Mouse (Mus musculus) forebrain, embryonic 16.5 days (tissue): ENCODE data around the gene Zfyve28. TPM values are rescaled to one million over a fixed set of nuclear protein-coding genes. Genes with fewer than 3 reads are reported as not detected.

Experiments
- ATAC-seq: fragments of 200-750 bp; cut with Nextera tagmentation; 2 replicates; pipeline ENCODE4 v1.8.0; 2017; ENCODE audit warnings: mild to moderate bottlenecking, moderate library complexity
- H3K27ac ChIP-seq: fragments of 300-500 bp; sonication (generic); 2 replicates; pipeline ENCODE4 v1.5.1; 2014; ENCODE audit warnings: low read length, control low read depth
- H3K27me3 ChIP-seq: fragments of 300-500 bp; sonication (generic); replicated peaks from 2 replicates; pipeline ENCODE4 v1.6.1; 2014; ENCODE audit warnings: low read length; ENCODE audit not compliant: control insufficient read depth, insufficient read depth
- H3K36me3 ChIP-seq: fragments of 300-500 bp; sonication (generic); 2 replicates; pipeline ENCODE4 v1.6.1; 2014; ENCODE audit not compliant: control insufficient read depth, insufficient read depth
- H3K4me1 ChIP-seq: fragments of 300-500 bp; sonication (generic); replicated peaks from 2 replicates; pipeline ENCODE4 v1.6.1; 2014; ENCODE audit warnings: low read length; ENCODE audit not compliant: control insufficient read depth, insufficient read depth
- H3K4me2 ChIP-seq: fragments of 300-500 bp; sonication (generic); 2 replicates; pipeline ENCODE4 v1.6.1; 2014; ENCODE audit warnings: mild to moderate bottlenecking, low read length, control low read depth
- H3K4me3 ChIP-seq: fragments of 300-500 bp; sonication (generic); replicated peaks from 2 replicates; pipeline ENCODE4 v1.5.1; 2014; ENCODE audit warnings: mild to moderate bottlenecking, low read length, control low read depth
- H3K9ac ChIP-seq: fragments of 300-500 bp; sonication (generic); replicated peaks from 2 replicates; pipeline ENCODE4 v1.6.1; 2014; ENCODE audit warnings: low read depth, low read length, control low read depth
- H3K9me3 ChIP-seq: fragments of 300-500 bp; sonication (generic); 2 replicates; pipeline ENCODE4 v1.6.1; 2016; ENCODE audit warnings: low read length; ENCODE audit not compliant: control insufficient read depth
- WGBS: fragments of 180-500 bp; shearing (Covaris S2); extraction: QIAGEN DNeasy Blood & Tissue Kit; methylation state at CpG from one replicate; pipeline ENCODE4 v1.1.7; 2014; 5-methylcytosine and 5-hydroxymethylcytosine counted together
- polyA plus RNA-seq: library from polyadenylated mRNA; unstranded; fragments of >200 nt; fragmentation: Nextera tagmentation; extraction: Ambion mirVana; gene quantifications from 2 replicates; pipeline ENCODE4 v1.2.1, GENCODE M21; 2015

Zfyve28 gene
- polyA plus RNA-seq, 1 experiment from 2014 or later: 5.2 TPM

- peak overlapping the region; percentile 89 for H3K4me3 ChIP-seq
- H3K9ac ChIP-seq: peak overlapping the region; percentile 87
- 0 out of 2 replicates have a peak, but pooled peaks cover 2% of the 10 kb centered on the region for H3K27me3 ChIP-seq
- peaks cover 34% of the 10 kb centered on the region for H3K4me1 ChIP-seq
- WGBS: 63% methylated on average over 2 of the region's 2 CpGs
- H3K9me3 ChIP-seq: no peaks in the 10 kb centered on the region
- no peaks in the 10 kb centered on the region for H3K36me3 ChIP-seq
- H3K4me2 ChIP-seq: peak overlapping the region; percentile 92
- no peak for ATAC-seq
- no peak overlapping the region for H3K27ac ChIP-seq
Measured at GRCm38 (mm10) chr5:34186391-34186790, 101.9 kb downstream of the Zfyve28 start.

- Histone ChIP-seq H3K27ac (no peak overlapping the region), H3K36me3 (no peaks in the 10 kb centered on the region), H3K9ac (no peak overlapping the region), H3K4me2 (peak overlapping the region; percentile 92), H3K9me3 (no peaks in the 10 kb centered on the region), H3K4me3 (peak overlapping the region; percentile 89), H3K4me1 (peaks cover 34% of the 10 kb centered on the region), H3K27me3 (0 out of 2 replicates have a peak, but pooled peaks cover 2% of the 10 kb centered on the region)
- ATAC-seq: no peak
Measured at GRCm38 (mm10) chr5:34185791-34186190, 102.5 kb downstream of the Zfyve28 start.

- H3K27ac ChIP-seq: no peak overlapping the region
- no peak overlapping the region for H3K4me2 ChIP-seq
- no peak overlapping the region for H3K9ac ChIP-seq
- no peak for ATAC-seq
- no peaks in the 10 kb centered on the region for H3K9me3 ChIP-seq
- H3K4me3 ChIP-seq: no peak overlapping the region
- 0 out of 2 replicates have a peak, but pooled peaks cover 2% of the 10 kb centered on the region for H3K27me3 ChIP-seq
- WGBS: 90% methylated on average over 1 of the region's 1 CpGs
- peaks cover 34% of the 10 kb centered on the region for H3K4me1 ChIP-seq
- peaks cover 2% of the 10 kb centered on the region; the same call in 1 of the 2 replicates for H3K36me3 ChIP-seq
Measured at GRCm38 (mm10) chr5:34185051-34185580, 103.1 kb downstream of the Zfyve28 start.

- 87% methylated on average over 3 of the region's 3 CpGs for WGBS
- no peaks in the 10 kb centered on the region for H3K27me3 ChIP-seq
- no peak overlapping the region for H3K4me3 ChIP-seq
- ATAC-seq: no peak
- peaks cover 34% of the 10 kb centered on the region for H3K4me1 ChIP-seq
- no peak overlapping the region for H3K4me2 ChIP-seq
- H3K36me3 ChIP-seq: peaks cover 5% of the 10 kb centered on the region; the same call in 1 of the 2 replicates
- no peak overlapping the region for H3K9ac ChIP-seq
- H3K27ac ChIP-seq: no peak overlapping the region
- no peaks in the 10 kb centered on the region for H3K9me3 ChIP-seq
Measured at GRCm38 (mm10) chr5:34183976-34184375, 104.3 kb downstream of the Zfyve28 start.

- H3K27ac ChIP-seq: no peak overlapping the region
- H3K4me2 ChIP-seq: no peak overlapping the region
- H3K9me3 ChIP-seq: no peaks in the 10 kb centered on the region
- no peaks in the 10 kb centered on the region for H3K27me3 ChIP-seq
- H3K4me3 ChIP-seq: no peak overlapping the region
- no peak for ATAC-seq
- peaks cover 5% of the 10 kb centered on the region; the same call in 1 of the 2 replicates for H3K36me3 ChIP-seq
- 63% methylated on average over 5 of the region's 5 CpGs for WGBS
- H3K4me1 ChIP-seq: peaks cover 31% of the 10 kb centered on the region
- no peak overlapping the region for H3K9ac ChIP-seq
Measured at GRCm38 (mm10) chr5:34183156-34183880, 104.9 kb downstream of the Zfyve28 start.

- WGBS: 75% methylated on average over 3 of the region's 3 CpGs
- H3K36me3 ChIP-seq: peaks cover 11% of the 10 kb centered on the region
Measured at GRCm38 (mm10) chr5:34182486-34182885, 105.8 kb downstream of the Zfyve28 start.

GRCm38 (mm10) chr5:34177821-34178220, 110.4 kb downstream of the Zfyve28 start:
- no peak overlapping the region for H3K4me2 ChIP-seq
- WGBS: 93% methylated on average over 4 of the region's 4 CpGs
- H3K4me3 ChIP-seq: no peak overlapping the region
- no peak overlapping the region for H3K9ac ChIP-seq
- H3K27me3 ChIP-seq: no peaks in the 10 kb centered on the region
- no peak for ATAC-seq
- no peak overlapping the region for H3K27ac ChIP-seq
- no peaks in the 10 kb centered on the region; the same call in 1 of the 2 replicates for H3K4me1 ChIP-seq
- H3K9me3 ChIP-seq: no peaks in the 10 kb centered on the region
- peaks cover 30% of the 10 kb centered on the region for H3K36me3 ChIP-seq

More at GRCm38 (mm10) chr5:34182486-34182885, 105.8 kb downstream of the Zfyve28 start:
- no peak for ATAC-seq
- H3K4me1 ChIP-seq: peaks cover 28% of the 10 kb centered on the region
- no peaks in the 10 kb centered on the region for H3K9me3 ChIP-seq
- H3K9ac ChIP-seq: no peak overlapping the region
- H3K4me2 ChIP-seq: no peak overlapping the region
- no peaks in the 10 kb centered on the region for H3K27me3 ChIP-seq
- no peak overlapping the region for H3K27ac ChIP-seq
- no peak overlapping the region for H3K4me3 ChIP-seq

DNA sequence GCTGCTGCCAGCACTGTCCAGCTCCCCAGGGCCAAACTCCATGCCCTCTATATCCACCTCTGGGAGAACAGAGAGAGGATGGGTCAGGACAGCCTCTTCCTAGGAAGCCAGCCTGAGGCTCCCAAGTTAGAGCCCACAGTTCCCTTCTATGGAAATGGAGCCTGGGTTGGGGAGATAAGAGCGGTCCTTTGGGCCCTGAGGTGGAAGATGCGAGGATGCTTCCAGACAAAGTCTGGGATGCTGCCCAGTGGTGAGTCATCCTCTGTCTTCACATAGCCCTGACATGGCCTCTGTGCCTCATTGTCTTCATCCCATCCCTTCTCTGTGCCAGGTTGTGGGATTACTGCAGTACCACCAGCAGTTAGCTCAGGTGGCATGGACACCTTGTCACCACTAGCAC, 111.2 kb downstream of the Zfyve28 start:
- WGBS: 90% methylated on average over 2 of the region's 2 CpGs
- Histone ChIP-seq H3K27ac (no peak overlapping the region), H3K9ac (no peak overlapping the region), H3K4me3 (no peak overlapping the region), H3K4me2 (no peak overlapping the region), H3K27me3 (no peaks in the 10 kb centered on the region), H3K4me1 (no peaks in the 10 kb centered on the region; the same call in 1 of the 2 replicates), H3K9me3 (no peaks in the 10 kb centered on the region), H3K36me3 (peaks cover 30% of the 10 kb centered on the region)
- no peak for ATAC-seq

DNA sequence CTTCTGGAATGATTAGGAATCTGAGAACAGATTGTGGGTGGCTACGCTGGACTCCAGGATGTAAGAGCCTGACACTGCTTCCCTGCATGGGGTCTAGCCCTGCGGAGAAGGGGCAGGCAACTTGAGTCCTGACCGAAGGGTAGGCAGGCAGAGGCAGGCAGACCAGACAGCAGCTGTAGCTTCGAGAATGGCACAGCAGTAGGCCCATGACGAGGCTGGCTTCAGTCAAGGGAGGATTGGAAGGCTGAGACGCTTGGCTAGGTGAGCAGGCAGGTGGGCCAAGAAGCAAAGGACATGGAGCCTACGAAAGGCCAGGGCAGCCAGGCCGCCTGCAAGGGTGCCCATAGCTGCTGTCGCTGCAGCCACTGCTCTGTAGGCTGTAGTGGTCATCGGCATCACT, 111.6 kb downstream of the Zfyve28 start:
- H3K4me1 ChIP-seq: no peaks in the 10 kb centered on the region
- no peak overlapping the region for H3K9ac ChIP-seq
- WGBS: 73% methylated on average over 10 of the region's 10 CpGs
- no peak overlapping the region for H3K4me3 ChIP-seq
- no peaks in the 10 kb centered on the region for H3K9me3 ChIP-seq
- no peak overlapping the region for H3K27ac ChIP-seq
- no peaks in the 10 kb centered on the region for H3K27me3 ChIP-seq
- no peak for ATAC-seq
- H3K4me2 ChIP-seq: no peak overlapping the region
- peaks cover 30% of the 10 kb centered on the region for H3K36me3 ChIP-seq
